Mouse (Mus musculus): ENCODE results near the gene Vmn2r10. TPM values are rescaled to one million over a fixed set of nuclear protein-coding genes. Genes with fewer than 3 reads are reported as not detected.
"Not testable (repeated sequence)": the region's sequence is repeated elsewhere in the genome, so short reads cannot be mapped to it uniquely, and the experiment has no call there.

Vmn2r10 gene
- total RNA-seq (2014; rRNA removed) (not detected in 2 replicates), polyA plus RNA-seq (2015; fragmentation: Nextera tagmentation; extraction: Ambion mirVana) (not detected in 2 replicates)

DNA sequence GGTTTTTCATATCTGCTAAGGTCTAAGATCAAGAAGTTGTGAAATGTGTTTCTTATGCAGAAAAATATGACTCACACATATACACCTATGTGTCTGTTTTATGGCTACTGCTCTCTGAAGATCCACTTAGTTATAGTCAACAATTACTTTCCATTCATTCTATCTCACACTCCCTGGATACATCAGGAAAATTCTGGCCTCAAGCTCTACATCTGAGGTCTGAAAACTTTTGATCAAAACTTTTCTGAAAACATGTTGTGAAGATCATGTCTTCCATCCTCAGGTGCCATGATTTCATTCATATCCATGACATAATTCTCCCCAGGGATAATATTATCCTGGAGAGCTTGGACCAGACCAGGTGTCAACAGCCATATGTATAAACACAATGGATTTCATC is at the start of gene Vmn2r10:
Gene Vmn2r10, minus strand, starts transcription at position 101 of the 400 bp plus-strand sequence.
- not testable (repeated sequence) for H3K4me2 ChIP-seq (ENCODE audit: low read depth, low read length, poor library complexity, severe bottlenecking); H3K4me3 ChIP-seq (ENCODE audit: low read depth, low read length); H3K27me3 ChIP-seq (ENCODE audit: insufficient read depth, low read length); DNase-seq (ENCODE audit: low spot score); H3K9ac ChIP-seq (replicated peaks; ENCODE audit: low read length, poor library complexity, severe bottlenecking); H3K27ac ChIP-seq (ENCODE audit: low read depth, low read length); H3K9me3 ChIP-seq (ENCODE audit: low read length); H3K4me1 ChIP-seq (ENCODE audit: insufficient read depth, low read length); H3K36me3 ChIP-seq (ENCODE audit: insufficient read depth, low read length); ATAC-seq (ENCODE audit: low FRiP score)

DNA sequence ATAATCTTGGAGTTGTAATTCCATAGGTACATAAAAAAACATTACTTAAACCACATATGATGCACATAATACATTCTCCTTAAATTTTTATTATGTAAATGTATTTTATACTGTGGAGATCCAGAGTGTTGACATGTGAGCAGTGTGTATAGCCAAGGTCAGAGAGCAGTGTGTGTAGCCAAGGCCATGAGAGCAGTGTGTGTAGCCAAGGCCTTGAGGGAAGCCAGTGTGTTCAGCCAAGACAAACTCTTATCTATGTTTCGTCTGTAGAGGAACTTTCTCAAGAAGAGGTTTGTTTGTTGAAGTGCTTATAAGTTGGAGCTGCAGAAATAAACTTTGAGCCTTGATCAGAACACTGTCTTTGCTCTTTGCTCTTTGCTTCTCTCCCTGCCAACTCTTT is 49.0 kb upstream of the Vmn2r10 start:
- no peak for TF ChIP-seq CTCF (IDR thresholded peaks at IDR 0.05)
- 76% methylated on average over 1 of the region's 1 CpGs for WGBS
- Histone ChIP-seq H3K9me3 (ENCODE audit: low read length) (peaks cover 5% of the 10 kb centered on the region; the same call in 1 of the 2 replicates), H3K4me3 (ENCODE audit: low read depth, low read length) (no peak overlapping the region), H3K27ac (ENCODE audit: low read depth, low read length) (no peak overlapping the region), H3K4me2 (ENCODE audit: low read depth, low read length, poor library complexity, severe bottlenecking) (no peak overlapping the region), H3K27me3 (ENCODE audit: insufficient read depth, low read length) (no peaks in the 10 kb centered on the region), H3K4me1 (ENCODE audit: insufficient read depth, low read length) (no peaks in the 10 kb centered on the region), H3K36me3 (ENCODE audit: insufficient read depth, low read length) (no peaks in the 10 kb centered on the region), H3K9ac (replicated peaks; ENCODE audit: low read length, poor library complexity, severe bottlenecking) (no peak overlapping the region)
- no peak for ATAC-seq (ENCODE audit: low FRiP score)
- DNase-seq (ENCODE audit: low spot score): no peak

- H3K9ac ChIP-seq (replicated peaks; ENCODE audit: low read length, poor library complexity, severe bottlenecking): no peak overlapping the region
- 0 out of 2 replicates have a peak, but pooled peaks have one; percentile 8 for TF ChIP-seq CTCF (IDR thresholded peaks at IDR 0.05)
- no peaks in the 10 kb centered on the region for H3K4me1 ChIP-seq (ENCODE audit: insufficient read depth, low read length)
- ATAC-seq (ENCODE audit: low FRiP score) (no peak), DNase-seq (ENCODE audit: low spot score) (no peak)
- no peaks in the 10 kb centered on the region for H3K27me3 ChIP-seq (ENCODE audit: insufficient read depth, low read length)
- H3K9me3 ChIP-seq (ENCODE audit: low read length): 0 out of 2 replicates have a peak, but pooled peaks cover 4% of the 10 kb centered on the region
- H3K4me3 ChIP-seq (ENCODE audit: low read depth, low read length): no peak overlapping the region
- H3K27ac ChIP-seq (ENCODE audit: low read depth, low read length): no peak overlapping the region
- H3K4me2 ChIP-seq (ENCODE audit: low read depth, low read length, poor library complexity, severe bottlenecking): no peak overlapping the region
- H3K36me3 ChIP-seq (ENCODE audit: insufficient read depth, low read length): no peaks in the 10 kb centered on the region
Measured at GRCm38 (mm10) chr5:109032591-109032990, 26.3 kb upstream of the Vmn2r10 start.

DNA sequence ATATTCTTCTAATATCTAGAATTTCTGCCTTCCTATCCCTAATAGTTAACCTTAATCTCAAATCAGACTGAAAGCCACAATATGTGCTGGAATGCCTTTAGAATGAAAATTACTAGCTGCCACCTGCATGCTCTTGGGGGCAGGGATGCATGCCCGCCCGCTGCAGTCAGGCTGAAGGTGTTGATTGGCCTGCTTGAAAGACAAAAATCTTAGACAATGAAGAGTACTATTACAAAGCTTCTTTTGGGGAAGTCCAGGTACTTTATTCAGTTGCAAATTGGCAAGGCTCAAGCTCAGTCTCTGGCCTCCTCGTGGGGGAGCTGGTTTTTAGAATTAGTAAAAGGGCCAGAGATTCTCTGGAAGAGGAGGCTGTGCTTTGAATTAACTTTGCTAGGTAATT is 17.4 kb downstream of the Vmn2r10 start:
- DNase-seq (ENCODE audit: low spot score) (no peak), ATAC-seq (ENCODE audit: low FRiP score) (no peak)
- Histone ChIP-seq H3K4me1 (ENCODE audit: insufficient read depth, low read length) (no peaks in the 10 kb centered on the region), H3K4me2 (ENCODE audit: low read depth, low read length, poor library complexity, severe bottlenecking) (no peak overlapping the region), H3K27ac (ENCODE audit: low read depth, low read length) (no peak overlapping the region), H3K9ac (replicated peaks; ENCODE audit: low read length, poor library complexity, severe bottlenecking) (no peak overlapping the region), H3K4me3 (ENCODE audit: low read depth, low read length) (no peak overlapping the region), H3K36me3 (ENCODE audit: insufficient read depth, low read length) (no peaks in the 10 kb centered on the region), H3K27me3 (ENCODE audit: insufficient read depth, low read length) (no peaks in the 10 kb centered on the region), H3K9me3 (ENCODE audit: low read length) (peaks cover 26% of the 10 kb centered on the region; the same call in 1 of the 2 replicates)
- no peak for TF ChIP-seq CTCF (IDR thresholded peaks at IDR 0.05)
- WGBS: 86% methylated on average over 3 of the region's 3 CpGs

Other genes with a start within 250 kb of the Vmn2r10 start
- not detected in 2 replicates for gene Rnf212, start 231.5 kb downstream of the Vmn2r10 start, total RNA-seq (2014; rRNA removed)
- not detected in 2 replicates for gene Rnf212, start 231.5 kb downstream of the Vmn2r10 start, polyA plus RNA-seq (2015; fragmentation: Nextera tagmentation; extraction: Ambion mirVana)
- not detected in 2 replicates for gene Tmed11, start 211.2 kb downstream of the Vmn2r10 start, total RNA-seq (2014; rRNA removed)
- gene Tmed11, start 211.2 kb downstream of the Vmn2r10 start, polyA plus RNA-seq (2015; fragmentation: Nextera tagmentation; extraction: Ambion mirVana): not detected in 2 replicates
- gene Vmn2r8, start 197.7 kb downstream of the Vmn2r10 start, total RNA-seq (2014; rRNA removed): not detected in 2 replicates
- gene Vmn2r8, start 197.7 kb downstream of the Vmn2r10 start, polyA plus RNA-seq (2015; fragmentation: Nextera tagmentation; extraction: Ambion mirVana): not detected in 2 replicates
- gene Vmn2r9, start 153.9 kb downstream of the Vmn2r10 start, total RNA-seq (2014; rRNA removed): not detected in 2 replicates
- gene Vmn2r9, start 153.9 kb downstream of the Vmn2r10 start, polyA plus RNA-seq (2015; fragmentation: Nextera tagmentation; extraction: Ambion mirVana): not detected in 2 replicates
- gene Vmn2r11, start 53.0 kb upstream of the Vmn2r10 start, total RNA-seq (2014; rRNA removed): not detected in 2 replicates
- not detected in 2 replicates for gene Vmn2r11, start 53.0 kb upstream of the Vmn2r10 start, polyA plus RNA-seq (2015; fragmentation: Nextera tagmentation; extraction: Ambion mirVana)
- gene Vmn2r12, start 91.4 kb upstream of the Vmn2r10 start, total RNA-seq (2014; rRNA removed): not detected in 2 replicates
- not detected in 2 replicates for gene Vmn2r12, start 91.4 kb upstream of the Vmn2r10 start, polyA plus RNA-seq (2015; fragmentation: Nextera tagmentation; extraction: Ambion mirVana)
- not detected in 2 replicates for gene Vmn2r13, start 185.7 kb upstream of the Vmn2r10 start, total RNA-seq (2014; rRNA removed)
- not detected in 2 replicates for gene Vmn2r13, start 185.7 kb upstream of the Vmn2r10 start, polyA plus RNA-seq (2015; fragmentation: Nextera tagmentation; extraction: Ambion mirVana)
- not detected in 2 replicates for gene Vmn2r14, start 218.2 kb upstream of the Vmn2r10 start, total RNA-seq (2014; rRNA removed)
- not detected in 2 replicates for gene Vmn2r14, start 218.2 kb upstream of the Vmn2r10 start, polyA plus RNA-seq (2015; fragmentation: Nextera tagmentation; extraction: Ambion mirVana)